Mouse (Mus musculus): ENCODE data around the gene Gpx3. TPM values are rescaled to one million over a fixed set of nuclear protein-coding genes. Genes with fewer than 3 reads are reported as not detected.
"Not testable (repeated sequence)": the region's sequence is repeated elsewhere in the genome, so short reads cannot be mapped to it uniquely, and the experiment has no call there.

Gpx3 gene
- 1 to 10 TPM; 7.0 to 7.1 TPM for total RNA-seq (2021)
- long read RNA-seq, transcript Gpx3-201 (5 exons, 1,594 nt) = major isoform, 16 of 17 reads
- long read RNA-seq, partial matches to known transcripts = 0 of 17 reads
- long read RNA-seq, other reads (novel, unspliced or antisense) = 1 of 17 reads

GRCm38 (mm10) chr11:54902333-54903323 is at the start of gene Gpx3:
TSS of gene Gpx3 (plus strand) at chr11:54902453.
- peak; percentile 47 to 57 for DNase-seq (ENCODE audit: low spot score in 2 of 2)

DNA sequence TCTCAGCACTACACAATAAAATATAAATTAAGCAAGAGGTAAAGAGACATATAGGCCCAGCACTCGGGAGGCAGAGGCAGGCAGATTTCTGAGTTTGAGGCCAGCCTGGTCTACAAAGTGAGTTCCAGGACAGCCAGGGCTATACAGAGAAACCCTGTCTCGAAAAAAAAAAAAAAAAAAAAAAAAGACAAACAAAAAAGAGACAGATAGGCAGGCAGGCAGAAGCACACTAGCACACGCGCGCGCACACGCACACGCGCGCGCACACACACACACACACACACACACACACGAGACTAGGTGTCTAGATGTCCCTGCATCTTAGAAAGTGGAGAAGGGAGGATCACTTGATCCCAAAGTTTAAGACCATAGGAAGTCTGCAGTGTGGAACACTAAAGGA is 43.4 kb upstream of the Gpx3 start:
- not testable (repeated sequence) for DNase-seq (ENCODE audit: low spot score in 2 of 2)

- DNase-seq (ENCODE audit: low spot score in 2 of 2) = no peak
These were observed 42.7 kb upstream of the Gpx3 start for GRCm38 (mm10) chr11:54859322-54860165.

- DNase-seq (ENCODE audit: low spot score in 2 of 2) = peak; percentile 97 to 98
These were observed 41.8 kb upstream of the Gpx3 start, which contains the start of gene Lyrm7 for GRCm38 (mm10) chr11:54860256-54861038. TSS of gene Lyrm7 (minus strand) at chr11:54860916.

GRCm38 (mm10) chr11:54861471-54862420 is 40.5 kb upstream of the Gpx3 start:
- no peak for DNase-seq (ENCODE audit: low spot score in 2 of 2)

DNA sequence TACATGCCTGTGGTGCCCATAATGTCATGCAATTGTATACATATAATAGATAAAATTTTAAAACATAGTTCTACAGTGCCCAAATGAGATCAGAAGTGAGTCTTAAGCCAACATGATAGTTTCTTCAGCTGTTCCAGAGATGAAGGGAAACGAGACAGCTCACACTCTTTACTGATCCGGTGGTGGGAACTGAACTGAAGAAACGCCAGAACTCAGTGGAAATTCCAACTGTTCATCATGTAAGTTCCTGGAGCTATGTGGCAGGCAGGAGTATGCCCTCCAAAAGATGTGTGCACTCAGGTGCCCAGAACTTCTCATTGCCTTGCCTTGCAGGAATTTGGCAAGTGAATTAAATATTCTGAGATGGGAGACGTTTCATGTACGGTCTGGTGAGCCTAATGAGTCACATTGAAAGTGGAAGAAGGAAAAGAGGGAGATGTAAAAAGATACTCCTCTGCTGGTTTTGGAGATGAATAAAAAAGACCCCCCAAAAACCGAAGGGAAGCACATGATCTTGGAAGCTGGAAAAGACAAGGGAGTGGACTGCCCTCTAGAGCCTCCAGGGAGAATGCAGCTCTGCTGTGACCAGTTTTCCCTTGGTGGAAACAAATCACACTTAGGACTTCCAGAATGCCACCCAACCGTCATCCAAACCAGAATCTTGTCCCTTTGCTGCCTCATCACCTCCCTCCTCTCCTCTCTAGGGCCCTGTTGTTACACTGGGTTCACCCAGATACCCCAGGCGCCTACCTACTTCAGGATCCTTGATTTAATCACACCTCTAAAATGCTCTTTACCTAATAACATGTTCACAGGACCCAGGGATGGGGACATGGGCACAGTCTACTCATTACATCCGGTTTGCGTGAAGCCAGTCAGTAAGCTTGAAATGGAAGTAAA is 39.4 kb upstream of the Gpx3 start:
- DNase-seq (ENCODE audit: low spot score in 2 of 2) = peak; percentile 74 to 80

DNA sequence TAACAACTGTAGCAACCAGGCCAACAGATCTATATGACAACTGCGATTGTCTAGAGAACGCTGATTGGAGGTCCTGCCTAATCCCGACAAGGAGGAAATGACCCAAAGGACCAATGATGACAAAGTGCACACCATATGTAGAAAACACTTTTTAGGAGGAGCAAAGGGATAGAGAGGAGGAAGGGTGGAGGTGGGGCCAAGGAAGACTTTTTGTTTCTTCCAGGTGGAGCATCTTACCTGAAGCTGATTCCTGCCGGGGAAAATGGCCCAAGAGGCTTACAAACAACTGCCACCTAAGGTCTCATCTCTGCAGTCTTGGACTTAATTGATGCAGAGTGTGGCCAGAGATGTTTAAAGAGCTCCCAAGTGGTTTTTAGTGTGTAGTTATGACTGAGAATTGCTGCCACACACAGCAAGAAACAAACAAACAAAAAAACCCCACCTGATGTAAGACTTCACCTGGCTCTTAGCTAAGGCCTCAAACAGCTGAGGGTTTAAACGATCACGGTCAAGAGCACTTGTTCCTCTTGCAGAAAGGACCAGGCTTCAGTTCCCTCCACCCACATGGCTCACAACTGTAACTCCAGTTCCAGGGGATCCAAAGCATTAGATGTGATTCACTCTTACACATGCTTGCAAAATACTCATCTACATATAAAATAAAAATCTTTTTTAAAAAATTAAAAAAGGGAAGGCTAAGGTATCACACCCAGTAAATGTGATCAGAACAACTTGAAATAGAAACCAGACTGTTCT is 36.7 kb upstream of the Gpx3 start:
- no peak for DNase-seq (ENCODE audit: low spot score in 2 of 2)

GRCm38 (mm10) chr11:54866119-54867048 is 35.9 kb upstream of the Gpx3 start, which contains the start of gene Hint1:
TSS of gene Hint1 (plus strand) at chr11:54866383.
- peak; percentile 93 to 96 for DNase-seq (ENCODE audit: low spot score in 2 of 2)

DNA sequence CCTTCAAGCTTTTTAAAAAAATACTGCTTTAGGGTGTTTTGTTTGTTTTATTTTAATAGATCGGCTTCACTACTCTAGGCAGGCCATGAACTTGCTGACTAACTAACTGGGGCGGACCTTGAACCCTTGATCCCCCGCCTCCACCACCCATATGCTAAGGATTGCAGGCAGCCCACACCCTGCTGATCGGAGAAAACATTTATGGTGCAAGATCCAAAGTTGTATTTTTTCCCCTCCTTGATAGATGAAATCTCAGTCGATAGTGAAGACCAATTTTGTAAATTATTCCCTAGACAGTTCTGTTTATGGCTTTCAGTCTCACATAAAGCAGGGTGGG is 35.2 kb upstream of the Gpx3 start:
- DNase-seq (ENCODE audit: low spot score in 2 of 2) = no peak

DNA sequence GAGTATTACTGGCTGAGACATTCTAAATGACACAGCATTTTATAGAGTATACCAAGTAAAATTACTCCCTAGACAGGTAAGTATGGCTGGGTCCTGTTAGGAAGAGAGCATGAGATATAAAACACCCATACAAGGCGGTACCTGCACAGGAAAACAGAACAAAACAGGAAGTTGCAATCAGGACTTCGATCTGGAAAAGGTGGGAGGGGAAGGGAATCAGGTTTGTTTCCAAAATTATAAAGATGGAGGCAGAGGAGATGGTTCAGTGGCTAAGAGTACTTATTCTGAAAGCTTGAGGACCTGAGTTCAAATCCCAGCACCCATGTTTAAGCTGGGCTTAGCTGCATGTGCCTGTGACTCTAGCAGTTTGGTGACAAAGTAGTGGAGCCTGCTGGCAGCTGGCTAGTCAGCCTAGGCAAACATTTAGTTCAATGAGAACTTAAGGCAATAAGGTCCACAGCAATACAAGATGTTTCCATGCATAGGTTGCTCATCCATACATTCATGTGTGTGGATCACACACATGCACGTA is 34.3 kb upstream of the Gpx3 start:
- no peak for DNase-seq (ENCODE audit: low spot score in 2 of 2)

DNA sequence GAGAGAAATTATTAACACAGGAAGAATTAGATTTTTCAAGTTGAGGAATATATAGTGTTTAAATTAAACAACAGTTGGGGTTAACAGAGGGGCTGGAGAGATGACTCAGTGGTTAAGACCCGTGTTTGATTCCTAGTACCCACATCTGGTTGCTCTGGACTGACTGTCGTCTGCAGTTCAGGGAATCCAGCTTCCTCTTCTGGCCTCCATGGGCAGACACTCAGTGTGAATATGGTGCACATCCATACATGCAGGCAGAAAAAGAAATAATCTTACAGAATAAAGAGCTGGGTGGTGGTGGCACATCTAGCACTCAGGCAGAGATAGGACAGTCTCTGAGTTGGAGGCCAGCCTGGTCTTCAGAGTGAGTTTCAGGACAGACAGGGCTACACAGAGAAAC is 33.8 kb upstream of the Gpx3 start:
- DNase-seq (ENCODE audit: low spot score in 2 of 2) = no peak

- DNase-seq (ENCODE audit: low spot score in 2 of 2) = no peak
These were observed 32.9 kb upstream of the Gpx3 start for GRCm38 (mm10) chr11:54869318-54869717.

DNA sequence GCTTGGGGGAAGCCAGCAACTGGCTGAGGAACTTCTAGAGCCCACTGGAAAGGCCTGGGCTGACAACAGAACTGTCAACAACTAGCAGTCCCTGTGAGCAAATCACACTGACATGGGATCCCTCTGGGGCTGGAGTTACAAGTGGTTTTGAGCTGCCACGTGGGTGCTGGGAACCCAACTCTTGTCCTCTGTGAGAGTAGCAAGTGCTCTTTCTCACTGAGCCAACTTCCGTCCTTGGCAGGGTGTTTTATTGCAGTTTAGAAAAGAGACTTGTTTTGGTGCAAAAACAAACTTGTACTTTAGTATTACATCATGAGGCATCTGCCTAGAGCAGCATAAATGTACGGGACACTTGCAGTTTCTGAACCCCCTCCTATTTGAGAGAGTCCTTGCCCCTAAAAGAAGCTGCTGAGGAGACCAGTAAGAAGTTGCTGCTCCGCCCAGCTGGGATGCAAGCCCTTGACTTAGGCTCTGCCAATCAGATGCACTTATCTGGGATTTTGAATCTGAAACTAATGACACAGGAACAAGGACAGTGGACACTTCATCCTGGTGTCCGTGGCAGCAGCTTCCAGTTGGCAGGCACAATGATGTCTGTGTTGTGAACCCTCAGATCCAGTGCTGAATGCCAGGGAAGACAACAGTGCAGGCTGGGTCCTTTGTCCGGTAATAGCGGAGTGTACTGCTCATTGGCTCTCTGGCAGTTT is 30.3 kb upstream of the Gpx3 start:
- peak in 1 of 2 experiments; percentile 19 for DNase-seq (ENCODE audit: low spot score in 2 of 2)

DNA sequence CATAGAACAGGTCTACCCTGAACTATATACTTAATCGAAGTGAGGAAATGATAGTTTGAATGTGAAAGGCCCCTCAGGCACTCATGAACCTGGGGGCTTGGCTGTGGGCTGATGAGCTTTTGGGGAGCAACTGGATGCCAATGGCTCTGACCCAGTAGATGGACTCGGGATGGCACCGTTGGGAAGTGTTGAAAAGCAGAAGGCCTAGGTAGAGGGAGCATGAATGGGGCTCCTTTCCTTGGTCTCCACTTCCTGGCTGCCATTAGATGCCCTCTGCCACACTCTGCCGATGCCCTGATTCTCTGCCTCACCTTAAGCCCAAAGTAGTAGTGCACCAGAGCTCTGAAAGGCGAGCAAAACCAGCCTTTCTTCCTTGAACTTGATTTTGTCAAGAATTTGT is 26.2 kb upstream of the Gpx3 start:
- DNase-seq (ENCODE audit: low spot score in 2 of 2) = no peak

GRCm38 (mm10) chr11:54878893-54879292 is 23.4 kb upstream of the Gpx3 start:
- DNase-seq (ENCODE audit: low spot score in 2 of 2) = no peak

GRCm38 (mm10) chr11:54879434-54879833 is 22.8 kb upstream of the Gpx3 start:
- peak; percentile 32 to 60 for DNase-seq (ENCODE audit: low spot score in 2 of 2)
